Mouse (Mus musculus) MN1 (cell line): ENCODE data around the gene Tgif2.
"Not testable (repeated sequence)": the region's sequence is repeated elsewhere in the genome, so short reads cannot be mapped to it uniquely, and the experiment has no call there.

Source experiments
- DNase-seq: peaks from one replicate; pipeline ENCODE4 v3.0.0-alpha.2; 2016; ENCODE audit warnings: low spot score

Tgif2 gene

GRCm38 (mm10) chr2:156874760-156875510 lies 35.1 kb downstream of the Tgif2 start:
- no peak for DNase-seq

GRCm38 (mm10) chr2:156877726-156878125 lies 37.9 kb downstream of the Tgif2 start:
- DNase-seq = no peak

GRCm38 (mm10) chr2:156879541-156879940 lies 39.7 kb downstream of the Tgif2 start:
- no peak for DNase-seq

- DNase-seq = no peak
Observed at GRCm38 (mm10) chr2:156882431-156883001, 42.7 kb downstream of the Tgif2 start.

- no peak for DNase-seq
Observed at GRCm38 (mm10) chr2:156884396-156885211, 44.8 kb downstream of the Tgif2 start.

GRCm38 (mm10) chr2:156885666-156886065 lies 45.9 kb downstream of the Tgif2 start:
- DNase-seq = not testable (repeated sequence)

- no peak for DNase-seq
Observed at GRCm38 (mm10) chr2:156886084-156886631, 46.4 kb downstream of the Tgif2 start.

GRCm38 (mm10) chr2:156887017-156887416 lies 47.2 kb downstream of the Tgif2 start, which contains the start of gene Sla2:
Gene Sla2 (minus strand): TSS chr2:156887192.
- DNase-seq = no peak

GRCm38 (mm10) chr2:156888490-156888889 lies 48.7 kb downstream of the Tgif2 start:
- DNase-seq = no peak

GRCm38 (mm10) chr2:156892240-156892639 lies 52.4 kb downstream of the Tgif2 start:
- DNase-seq = peak; percentile 41

- no peak for DNase-seq
Observed at GRCm38 (mm10) chr2:156892821-156893220, 53.0 kb downstream of the Tgif2 start.

- DNase-seq = no peak
Observed at GRCm38 (mm10) chr2:156894496-156895265, 54.9 kb downstream of the Tgif2 start.

GRCm38 (mm10) chr2:156896384-156896914 lies 56.6 kb downstream of the Tgif2 start:
- no peak for DNase-seq

GRCm38 (mm10) chr2:156897034-156897433 lies 57.2 kb downstream of the Tgif2 start:
- no peak for DNase-seq

- no peak for DNase-seq
Observed at GRCm38 (mm10) chr2:156898374-156898773, 58.6 kb downstream of the Tgif2 start.

- DNase-seq = no peak
Observed at GRCm38 (mm10) chr2:156899184-156899583, 59.4 kb downstream of the Tgif2 start.

GRCm38 (mm10) chr2:156901344-156901743 lies 61.5 kb downstream of the Tgif2 start:
- no peak for DNase-seq

GRCm38 (mm10) chr2:156901883-156902282 lies 62.1 kb downstream of the Tgif2 start:
- no peak for DNase-seq

GRCm38 (mm10) chr2:156902411-156902810 lies 62.6 kb downstream of the Tgif2 start:
- not testable (repeated sequence) for DNase-seq

GRCm38 (mm10) chr2:156903367-156903766 lies 63.6 kb downstream of the Tgif2 start:
- DNase-seq = no peak
